Mouse (Mus musculus) MEL (cell line): Measurements from ENCODE around the gene Tulp1.

Experiments used
- CTCF ChIP-seq, 3 experiments: IDR thresholded peaks in 2 of 3; conservative IDR thresholded peaks in 1 of 3; 2 replicates each; pipeline ENCODE4 v1.5.1; 2011 to 2012; ENCODE audit warnings: low read length in 3 of 3, low read depth in 2 of 3, mild to moderate bottlenecking in 2 of 3, improper control_type of control experiment in 1 of 3, inconsistent platforms in 1 of 3, mixed read lengths in 1 of 3, moderate library complexity in 1 of 3; ENCODE audit not compliant: control insufficient read depth in 1 of 3, insufficient read depth in 1 of 3, poor library complexity in 1 of 3, severe bottlenecking in 1 of 3
- MAX ChIP-seq: IDR thresholded peaks from 2 replicates; pipeline ENCODE4 v1.6.1; 2011; ENCODE audit warnings: low read length, improper control_type of control experiment

GRCm38 (mm10) chr17:28355871-28356270, 9.2 kb downstream of the Tulp1 start:
- TF ChIP-seq CTCF (IDR thresholded peaks at IDR 0.05 in 2 of 3, conservative IDR thresholded peaks at IDR 0.05 in 1 of 3; ENCODE audit: control insufficient read depth in 1 of 3, insufficient read depth in 1 of 3, low read depth in 2 of 3, low read length in 3 of 3, poor library complexity in 1 of 3, severe bottlenecking in 1 of 3) (no peak), MAX (no peak)
